Mouse (Mus musculus) midbrain, embryonic 14.5 days (tissue): ENCODE measurements around the gene Hmga1b. TPM values are rescaled to one million over a fixed set of nuclear protein-coding genes. Genes with fewer than 3 reads are reported as not detected.
"Not testable (repeated sequence)": the region's sequence is repeated elsewhere in the genome, so short reads cannot be mapped to it uniquely, and the experiment has no call there.

Experiments
- ATAC-seq: fragments of 200-750 bp; cut with Nextera tagmentation; 2 replicates; pipeline ENCODE4 v1.8.0; 2017; ENCODE audit warnings: moderate number of reproducible peaks, moderate library complexity; ENCODE audit not compliant: low FRiP score, low TSS enrichment
- DNase-seq: peaks from one replicate; pipeline ENCODE4 v3.0.0-alpha.2; 2015
- H3K27ac ChIP-seq: fragments of 300-500 bp; sonication (generic); replicated peaks from 2 replicates; pipeline ENCODE4 v1.5.1; 2014; ENCODE audit warnings: mild to moderate bottlenecking, low read depth, low read length, moderate library complexity
- H3K27me3 ChIP-seq: fragments of 300-500 bp; sonication (generic); 2 replicates; pipeline ENCODE4 v1.6.1; 2014; ENCODE audit warnings: low read length, control low read depth, mixed read lengths; ENCODE audit not compliant: control insufficient read depth, insufficient read depth
- H3K36me3 ChIP-seq: fragments of 300-500 bp; sonication (generic); 2 replicates; pipeline ENCODE4 v1.6.1; 2014; ENCODE audit warnings: low read length, control low read depth; ENCODE audit not compliant: control insufficient read depth, insufficient read depth
- H3K4me1 ChIP-seq: fragments of 300-500 bp; sonication (generic); 2 replicates; pipeline ENCODE4 v1.6.1; 2014; ENCODE audit warnings: mild to moderate bottlenecking, antibody characterized with exemption, low read length, control low read depth; ENCODE audit not compliant: control insufficient read depth, insufficient read depth
- H3K4me2 ChIP-seq: fragments of 300-500 bp; sonication (generic); 2 replicates; pipeline ENCODE4 v1.6.1; 2014; ENCODE audit warnings: mild to moderate bottlenecking, low read length, moderate library complexity
- H3K4me3 ChIP-seq: fragments of 300-500 bp; sonication (generic); replicated peaks from 2 replicates; pipeline ENCODE4 v1.5.1; 2014; ENCODE audit warnings: low read depth, low read length
- H3K9ac ChIP-seq: fragments of 300-500 bp; sonication (generic); replicated peaks from 2 replicates; pipeline ENCODE4 v1.6.1; 2014; ENCODE audit warnings: mild to moderate bottlenecking, low read length, moderate library complexity
- H3K9me3 ChIP-seq: fragments of 300-500 bp; sonication (generic); 2 replicates; pipeline ENCODE4 v1.6.1; 2016; ENCODE audit warnings: low read length, control low read depth, mixed read lengths; ENCODE audit not compliant: control insufficient read depth
- WGBS: fragments of 180-500 bp; shearing (Covaris S2); extraction: QIAGEN DNeasy Blood & Tissue Kit; methylation state at CpG from one replicate; pipeline ENCODE4 v1.1.7; 2014; 5-methylcytosine and 5-hydroxymethylcytosine counted together
- polyA plus RNA-seq: library from polyadenylated mRNA; unstranded; fragments of >200 nt; fragmentation: Nextera tagmentation; extraction: Ambion mirVana; gene quantifications from 2 replicates; pipeline ENCODE4 v1.2.1, GENCODE M21; 2014

The Hmga1b gene
- 2.0 and 2.2 TPM in 2 replicates for polyA plus RNA-seq

DNA sequence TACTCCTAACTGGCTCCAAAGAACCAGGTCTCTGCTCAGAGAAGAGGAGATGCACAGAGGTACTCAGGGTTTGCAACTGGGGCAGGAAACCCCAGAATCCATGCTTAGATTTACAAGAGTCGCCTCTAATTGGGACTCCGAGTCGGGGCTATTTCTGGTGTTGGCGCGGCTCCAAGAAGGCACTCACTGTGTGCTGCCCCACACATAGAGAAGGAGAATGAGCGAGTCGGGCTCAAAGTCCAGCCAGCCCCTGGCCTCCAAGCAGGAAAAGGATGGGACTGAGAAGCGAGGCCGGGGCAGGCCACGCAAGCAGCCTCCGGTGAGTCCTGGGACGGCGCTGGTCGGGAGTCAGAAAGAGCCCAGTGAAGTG is at the start of gene Hmga1b:
Gene Hmga1b (plus strand): TSS at position 123 of the 370 bp plus-strand sequence.
- H3K27me3 ChIP-seq, H3K4me3 ChIP-seq, H3K4me2 ChIP-seq, H3K9me3 ChIP-seq, ATAC-seq, DNase-seq, H3K36me3 ChIP-seq, H3K4me1 ChIP-seq, H3K9ac ChIP-seq, H3K27ac ChIP-seq: not testable (repeated sequence)
- 20% methylated on average over 14 of the region's 14 CpGs for WGBS

DNA sequence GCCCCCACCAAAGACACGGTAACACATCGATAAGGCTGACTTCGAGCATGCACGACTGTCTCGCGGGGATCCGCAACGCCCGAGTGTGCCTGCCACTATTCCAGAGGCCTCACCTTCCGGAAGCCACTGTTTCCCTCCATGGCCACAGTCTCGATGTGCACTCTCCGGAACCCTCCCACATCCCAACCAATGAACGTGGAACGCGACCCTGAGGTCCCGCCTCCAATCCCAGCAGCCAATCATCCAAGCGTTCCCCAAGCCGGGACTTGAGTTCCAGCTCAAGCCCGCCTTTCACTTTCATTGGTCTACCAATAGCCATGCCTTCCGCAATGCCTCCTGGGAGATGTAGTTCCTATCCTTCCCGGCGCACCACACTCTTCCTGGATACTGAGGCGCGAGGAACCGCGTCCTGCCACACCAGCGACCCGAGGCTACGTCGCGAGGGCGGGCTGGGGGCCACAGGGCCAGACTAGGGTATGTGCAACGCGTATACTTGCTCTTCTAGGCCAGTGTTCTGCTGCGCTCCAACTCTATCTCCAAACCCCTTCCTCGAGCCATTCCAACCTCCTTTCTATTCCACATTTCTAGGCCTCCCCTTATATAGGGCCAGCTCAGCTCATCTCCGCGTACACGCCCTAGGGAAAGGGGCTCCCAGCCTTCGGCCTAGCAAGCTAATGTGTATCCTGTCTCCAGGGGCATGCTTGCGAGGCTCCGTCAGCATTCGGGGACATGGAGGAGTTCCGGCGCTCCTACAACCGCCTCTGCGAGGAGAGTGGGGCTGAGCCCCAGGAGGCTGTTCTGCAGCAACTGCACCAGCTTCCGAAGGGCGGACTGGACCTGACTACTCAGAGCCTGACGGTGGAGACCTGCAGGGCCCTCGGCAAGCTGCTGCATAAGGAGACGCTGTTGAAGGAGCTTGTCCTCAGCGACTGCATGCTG is 48.7 kb upstream of the Hmga1b start, which contains the start of the genes Cenpx and Lrrc45:
Gene Cenpx (minus strand): TSS at position 159 of the 939 bp plus-strand sequence.
Gene Lrrc45 (plus strand): TSS at position 346 of the 939 bp plus-strand sequence.
- no peaks in the 10 kb centered on the region for H3K27me3 ChIP-seq
- peak within 1 kb of the TSS; percentile 71 for H3K9ac ChIP-seq
- H3K4me3 ChIP-seq, result peak within 1 kb of the TSS; percentile 59
- peak within 1 kb of the TSS; percentile 98 for H3K4me2 ChIP-seq
- 2% methylated on average over 53 of the region's 53 CpGs for WGBS
- no peaks in the 10 kb centered on the region for H3K9me3 ChIP-seq
- peaks cover 54% of the 10 kb centered on the region for H3K36me3 ChIP-seq
- peaks cover 19% of the 10 kb centered on the region for H3K4me1 ChIP-seq
- peak within 1 kb of the TSS; percentile 79 for H3K27ac ChIP-seq
- DNase-seq (peak; percentile 99), ATAC-seq (peak; percentile 96)

- no peak for DNase-seq
- H3K9ac ChIP-seq, result peak overlapping the region; percentile 71
- no peak for ATAC-seq
- no peaks in the 10 kb centered on the region for H3K27me3 ChIP-seq
- peak overlapping the region; percentile 98 for H3K4me2 ChIP-seq
- no peak overlapping the region; the same call in 1 of the 2 replicates for H3K27ac ChIP-seq
- H3K4me3 ChIP-seq, result peak overlapping the region; percentile 59
- H3K36me3 ChIP-seq, result peaks cover 52% of the 10 kb centered on the region
- 67% methylated on average over 10 of the region's 10 CpGs for WGBS
- H3K9me3 ChIP-seq, result no peaks in the 10 kb centered on the region
- H3K4me1 ChIP-seq, result peaks cover 19% of the 10 kb centered on the region
These were observed 48.0 kb upstream of the Hmga1b start for GRCm38 (mm10) chr11:120714546-120714945.

DNA sequence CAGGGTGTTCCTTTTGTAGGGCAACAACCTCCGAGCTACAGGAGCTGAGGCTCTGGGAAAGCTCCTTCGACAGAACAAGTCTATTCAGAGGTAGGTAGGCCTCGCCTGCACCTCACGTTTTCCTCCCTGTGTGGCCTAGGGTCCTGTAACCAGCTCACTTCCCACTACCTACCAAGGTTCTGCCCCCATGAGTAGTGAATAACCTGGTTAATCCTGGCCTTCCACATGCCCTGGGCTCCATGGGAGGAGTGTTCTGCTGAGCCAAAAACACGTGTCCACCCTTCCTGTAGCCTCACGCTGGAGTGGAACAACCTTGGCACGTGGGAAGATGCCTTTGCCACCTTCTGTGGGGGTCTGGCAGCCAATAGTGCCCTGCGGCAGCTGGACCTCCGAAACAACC is 47.5 kb upstream of the Hmga1b start:
- ATAC-seq (no peak), DNase-seq (no peak)
- Histone ChIP-seq H3K9me3 (no peaks in the 10 kb centered on the region), H3K27me3 (no peaks in the 10 kb centered on the region), H3K27ac (no peak overlapping the region), H3K4me1 (peaks cover 19% of the 10 kb centered on the region), H3K4me3 (no peak overlapping the region; the same call in 1 of the 2 replicates), H3K9ac (no peak overlapping the region), H3K36me3 (peaks cover 50% of the 10 kb centered on the region), H3K4me2 (peak overlapping the region; percentile 98; the same call in 1 of the 2 replicates)
- 94% methylated on average over 9 of the region's 9 CpGs for WGBS

GRCm38 (mm10) chr11:120719242-120719641 is 43.4 kb upstream of the Hmga1b start:
- no peak for DNase-seq
- no peak overlapping the region for H3K9ac ChIP-seq
- H3K27me3 ChIP-seq, result no peaks in the 10 kb centered on the region
- no peak overlapping the region for H3K4me2 ChIP-seq
- no peaks in the 10 kb centered on the region for H3K9me3 ChIP-seq
- H3K4me1 ChIP-seq, result peaks cover 22% of the 10 kb centered on the region
- no peak overlapping the region for H3K4me3 ChIP-seq
- peaks cover 37% of the 10 kb centered on the region for H3K36me3 ChIP-seq
- 87% methylated on average over 9 of the region's 9 CpGs for WGBS
- no peak overlapping the region for H3K27ac ChIP-seq
- no peak for ATAC-seq

GRCm38 (mm10) chr11:120719841-120720376 is 42.7 kb upstream of the Hmga1b start:
- Histone ChIP-seq H3K4me1 (peaks cover 15% of the 10 kb centered on the region), H3K27ac (no peak overlapping the region), H3K4me3 (no peak overlapping the region), H3K9ac (no peak overlapping the region), H3K9me3 (no peaks in the 10 kb centered on the region), H3K36me3 (peaks cover 37% of the 10 kb centered on the region), H3K4me2 (no peak overlapping the region; the same call in 1 of the 2 replicates), H3K27me3 (no peaks in the 10 kb centered on the region)
- DNase-seq (no peak), ATAC-seq (no peak)
- WGBS, result 84% methylated on average over 13 of the region's 13 CpGs

DNA sequence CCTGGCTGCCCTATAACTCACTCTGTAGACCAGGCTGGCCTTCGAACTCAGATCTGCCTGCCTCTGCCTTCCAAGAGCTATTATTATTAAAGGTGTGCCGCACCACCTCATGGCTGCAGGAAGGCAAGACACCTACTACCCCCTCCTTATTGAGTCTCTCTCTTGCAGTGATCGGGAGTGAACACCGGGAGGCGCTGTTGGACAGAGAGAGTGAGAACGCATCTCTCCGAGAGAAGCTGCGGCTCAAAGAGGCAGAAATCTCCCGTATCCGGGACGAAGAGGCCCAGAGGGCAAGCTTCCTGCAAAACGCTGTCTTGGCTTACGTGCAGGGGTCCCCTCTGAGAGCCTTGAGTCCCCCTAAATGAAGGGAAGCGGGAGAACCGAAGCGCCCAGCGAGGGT is 42.1 kb upstream of the Hmga1b start:
- Histone ChIP-seq H3K9me3 (no peaks in the 10 kb centered on the region), H3K36me3 (peaks cover 35% of the 10 kb centered on the region), H3K4me2 (peak overlapping the region; percentile 91), H3K9ac (peak overlapping the region; percentile 86), H3K27me3 (no peaks in the 10 kb centered on the region), H3K4me1 (peaks cover 14% of the 10 kb centered on the region), H3K4me3 (peak overlapping the region; percentile 75), H3K27ac (peak overlapping the region; percentile 74)
- WGBS, result 7% methylated on average over 17 of the region's 17 CpGs
- no peak for ATAC-seq
- DNase-seq, result peak; percentile 93

GRCm38 (mm10) chr11:120721124-120722066 is 41.2 kb upstream of the Hmga1b start, which contains the start of gene Rac3:
Gene Rac3, plus strand, starts transcription at chr11:120721470.
- WGBS, result 1% methylated on average over 87 of the region's 90 CpGs
- peaks cover 29% of the 10 kb centered on the region for H3K36me3 ChIP-seq
- no peaks in the 10 kb centered on the region for H3K27me3 ChIP-seq
- ATAC-seq (peak; percentile 86), DNase-seq (peak; percentile 94)
- no peaks in the 10 kb centered on the region for H3K9me3 ChIP-seq
- peak within 1 kb of the TSS; percentile 86 for H3K9ac ChIP-seq
- H3K4me3 ChIP-seq, result peak within 1 kb of the TSS; percentile 75
- peak within 1 kb of the TSS; percentile 74 for H3K27ac ChIP-seq
- peak within 1 kb of the TSS; percentile 91 for H3K4me2 ChIP-seq
- H3K4me1 ChIP-seq, result peaks cover 14% of the 10 kb centered on the region
